Mouse (Mus musculus): ENCODE measurements around the gene Prrx2. TPM values are rescaled to one million over a fixed set of nuclear protein-coding genes. Genes with fewer than 3 reads are reported as not detected.
"Not testable (repeated sequence)": the region's sequence is repeated elsewhere in the genome, so short reads cannot be mapped to it uniquely, and the experiment has no call there.

Prrx2 gene
- polyA plus RNA-seq, 1 experiment from 2014 or later = 15.3 TPM

- 63% methylated on average over 6 of the region's 6 CpGs for WGBS
- peaks cover 20% of the 10 kb centered on the region for H3K4me1 ChIP-seq (ENCODE audit: control insufficient read depth, insufficient read depth, low read length)
- H3K27me3 ChIP-seq (ENCODE audit: control insufficient read depth, insufficient read depth, low read length) = no peaks in the 10 kb centered on the region
- no peak overlapping the region for H3K4me3 ChIP-seq (ENCODE audit: low read length)
- no peaks in the 10 kb centered on the region for H3K9me3 ChIP-seq (ENCODE audit: control insufficient read depth, low read length)
- H3K4me2 ChIP-seq (replicated peaks; ENCODE audit: low read depth, low read length) = no peak overlapping the region
- no peaks in the 10 kb centered on the region for H3K36me3 ChIP-seq (ENCODE audit: control insufficient read depth, insufficient read depth, low read length)
- H3K27ac ChIP-seq (ENCODE audit: low read depth, low read length) = no peak overlapping the region
- no peak overlapping the region for H3K9ac ChIP-seq (ENCODE audit: low read depth, low read length)
- ATAC-seq (ENCODE audit: low FRiP score, low TSS enrichment) = no peak
These were observed 69.5 kb downstream of the Prrx2 start for GRCm38 (mm10) chr2:30904231-30904630.

DNA sequence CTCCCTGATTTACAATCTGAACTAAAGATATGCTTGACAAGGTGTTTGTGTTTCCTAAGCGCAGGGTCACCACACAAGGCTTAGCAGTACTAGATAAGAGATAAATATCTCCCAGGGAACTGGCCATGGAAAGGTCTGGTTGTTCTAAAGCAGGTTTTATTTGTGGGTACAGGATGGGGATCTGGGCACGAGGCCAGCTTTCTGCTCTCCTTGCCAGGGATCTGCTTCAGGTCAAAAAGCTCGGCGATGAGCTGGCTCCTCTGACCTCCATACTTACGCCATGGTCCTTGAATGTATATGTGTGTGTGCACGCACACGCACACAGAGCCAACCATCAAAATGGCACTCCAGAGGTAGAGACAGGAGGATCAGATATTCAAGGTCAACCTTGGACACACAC lies 70.2 kb downstream of the Prrx2 start:
- WGBS = 78% methylated on average over 7 of the region's 7 CpGs
- H3K4me3 ChIP-seq (ENCODE audit: low read length) = no peak overlapping the region
- peaks cover 20% of the 10 kb centered on the region for H3K4me1 ChIP-seq (ENCODE audit: control insufficient read depth, insufficient read depth, low read length)
- ATAC-seq (ENCODE audit: low FRiP score, low TSS enrichment) = no peak
- no peaks in the 10 kb centered on the region for H3K27me3 ChIP-seq (ENCODE audit: control insufficient read depth, insufficient read depth, low read length)
- H3K4me2 ChIP-seq (replicated peaks; ENCODE audit: low read depth, low read length) = no peak overlapping the region
- H3K9me3 ChIP-seq (ENCODE audit: control insufficient read depth, low read length) = no peaks in the 10 kb centered on the region
- H3K36me3 ChIP-seq (ENCODE audit: control insufficient read depth, insufficient read depth, low read length) = no peaks in the 10 kb centered on the region
- H3K9ac ChIP-seq (ENCODE audit: low read depth, low read length) = no peak overlapping the region
- H3K27ac ChIP-seq (ENCODE audit: low read depth, low read length) = no peak overlapping the region

DNA sequence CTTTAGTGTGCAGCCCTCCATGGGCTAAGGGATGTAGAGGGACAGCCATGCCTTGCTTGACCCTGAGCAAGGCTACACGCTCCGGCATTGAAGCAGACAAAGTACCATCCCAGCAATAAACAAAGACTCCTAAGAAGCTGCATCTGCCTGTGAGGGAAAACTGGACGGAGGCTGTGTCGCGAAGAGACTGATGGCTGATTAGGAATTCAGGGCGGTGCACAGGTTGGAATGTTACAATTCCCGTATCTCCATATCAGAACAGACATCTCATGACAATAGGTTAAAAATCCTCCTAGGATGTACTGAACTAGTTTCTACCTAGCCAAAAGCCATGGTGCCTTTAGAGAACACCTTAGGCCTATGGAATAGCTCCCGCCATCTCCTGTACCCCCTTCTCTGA lies 71.1 kb downstream of the Prrx2 start:
- H3K27me3 ChIP-seq (ENCODE audit: control insufficient read depth, insufficient read depth, low read length) = no peaks in the 10 kb centered on the region
- no peak overlapping the region for H3K4me2 ChIP-seq (replicated peaks; ENCODE audit: low read depth, low read length)
- H3K27ac ChIP-seq (ENCODE audit: low read depth, low read length) = no peak overlapping the region
- no peak overlapping the region for H3K9ac ChIP-seq (ENCODE audit: low read depth, low read length)
- peaks cover 20% of the 10 kb centered on the region for H3K4me1 ChIP-seq (ENCODE audit: control insufficient read depth, insufficient read depth, low read length)
- ATAC-seq (ENCODE audit: low FRiP score, low TSS enrichment) = no peak
- no peaks in the 10 kb centered on the region for H3K36me3 ChIP-seq (ENCODE audit: control insufficient read depth, insufficient read depth, low read length)
- H3K9me3 ChIP-seq (ENCODE audit: control insufficient read depth, low read length) = no peaks in the 10 kb centered on the region
- whole genome bisulfite sequencing = 87% methylated on average over 8 of the region's 8 CpGs
- no peak overlapping the region for H3K4me3 ChIP-seq (ENCODE audit: low read length)

DNA sequence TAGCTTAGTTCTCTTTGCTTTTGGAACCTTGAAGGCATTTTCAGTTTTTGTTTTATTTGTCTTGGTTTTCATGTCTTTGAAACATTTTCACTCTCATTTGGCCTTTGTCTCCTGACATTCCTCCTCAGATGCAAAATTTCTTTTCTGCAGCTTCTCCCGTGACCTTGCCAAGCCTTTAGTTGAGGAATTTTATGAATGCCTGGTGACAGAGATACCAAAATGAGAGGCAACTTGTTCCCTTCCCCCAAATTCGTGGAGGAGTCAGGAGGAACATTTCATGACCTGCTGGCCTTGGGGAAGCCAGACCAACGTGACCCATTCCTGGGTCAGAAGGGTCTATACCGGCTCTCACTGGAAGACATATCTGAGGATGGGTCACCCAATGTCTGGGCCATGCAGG lies 71.9 kb downstream of the Prrx2 start:
- Histone ChIP-seq H3K4me3 (ENCODE audit: low read length) (no peak overlapping the region), H3K27ac (ENCODE audit: low read depth, low read length) (no peak overlapping the region), H3K9ac (ENCODE audit: low read depth, low read length) (no peak overlapping the region), H3K4me1 (ENCODE audit: control insufficient read depth, insufficient read depth, low read length) (peaks cover 16% of the 10 kb centered on the region), H3K4me2 (replicated peaks; ENCODE audit: low read depth, low read length) (no peak overlapping the region), H3K9me3 (ENCODE audit: control insufficient read depth, low read length) (no peaks in the 10 kb centered on the region), H3K36me3 (ENCODE audit: control insufficient read depth, insufficient read depth, low read length) (no peaks in the 10 kb centered on the region), H3K27me3 (ENCODE audit: control insufficient read depth, insufficient read depth, low read length) (no peaks in the 10 kb centered on the region)
- WGBS = 60% methylated on average over 4 of the region's 4 CpGs
- no peak for ATAC-seq (ENCODE audit: low FRiP score, low TSS enrichment)

DNA sequence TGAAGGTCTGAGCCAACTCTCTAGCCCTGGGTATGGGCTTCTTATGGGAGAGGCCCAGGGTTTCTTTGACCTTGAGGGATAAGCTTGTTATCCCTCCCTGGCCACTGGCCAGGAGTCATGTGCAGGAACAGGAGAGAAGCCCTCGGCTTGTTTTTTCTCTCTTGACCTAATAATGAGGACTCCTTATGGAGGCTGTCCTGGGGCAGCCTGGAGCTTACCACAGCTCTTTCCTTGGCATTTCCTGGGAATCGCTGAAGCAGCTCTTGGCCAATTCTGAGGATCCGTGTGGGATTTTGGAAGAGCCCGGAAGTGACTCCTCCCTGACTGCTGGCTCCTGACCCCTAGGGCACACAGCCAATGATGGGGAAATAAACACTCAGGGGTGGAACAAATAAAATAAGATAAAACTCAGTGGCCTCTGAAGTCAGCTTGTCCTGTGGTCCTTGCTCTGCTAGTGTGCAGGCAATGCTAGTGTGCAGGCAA lies 77.6 kb downstream of the Prrx2 start:
- H3K27me3 ChIP-seq (ENCODE audit: control insufficient read depth, insufficient read depth, low read length) = no peaks in the 10 kb centered on the region
- H3K4me1 ChIP-seq (ENCODE audit: control insufficient read depth, insufficient read depth, low read length) = 0 out of 2 replicates have a peak, but pooled peaks cover 3% of the 10 kb centered on the region
- H3K4me3 ChIP-seq (ENCODE audit: low read length) = no peak overlapping the region
- no peak overlapping the region for H3K4me2 ChIP-seq (replicated peaks; ENCODE audit: low read depth, low read length)
- no peak for ATAC-seq (ENCODE audit: low FRiP score, low TSS enrichment)
- no peak overlapping the region for H3K9ac ChIP-seq (ENCODE audit: low read depth, low read length)
- no peaks in the 10 kb centered on the region for H3K9me3 ChIP-seq (ENCODE audit: control insufficient read depth, low read length)
- H3K27ac ChIP-seq (ENCODE audit: low read depth, low read length) = no peak overlapping the region
- WGBS = 22% methylated on average over 4 of the region's 4 CpGs
- no peaks in the 10 kb centered on the region for H3K36me3 ChIP-seq (ENCODE audit: control insufficient read depth, insufficient read depth, low read length)

GRCm38 (mm10) chr2:30913022-30913421 lies 78.2 kb downstream of the Prrx2 start:
- no peak overlapping the region for H3K9ac ChIP-seq (ENCODE audit: low read depth, low read length)
- no peak overlapping the region for H3K4me2 ChIP-seq (replicated peaks; ENCODE audit: low read depth, low read length)
- H3K9me3 ChIP-seq (ENCODE audit: control insufficient read depth, low read length) = no peaks in the 10 kb centered on the region
- WGBS = 81% methylated on average over 8 of the region's 8 CpGs
- H3K36me3 ChIP-seq (ENCODE audit: control insufficient read depth, insufficient read depth, low read length) = no peaks in the 10 kb centered on the region
- ATAC-seq (ENCODE audit: low FRiP score, low TSS enrichment) = no peak
- H3K27ac ChIP-seq (ENCODE audit: low read depth, low read length) = no peak overlapping the region
- no peak overlapping the region for H3K4me3 ChIP-seq (ENCODE audit: low read length)
- no peaks in the 10 kb centered on the region for H3K27me3 ChIP-seq (ENCODE audit: control insufficient read depth, insufficient read depth, low read length)
- H3K4me1 ChIP-seq (ENCODE audit: control insufficient read depth, insufficient read depth, low read length) = 0 out of 2 replicates have a peak, but pooled peaks cover 3% of the 10 kb centered on the region

GRCm38 (mm10) chr2:30914836-30915235 lies 80.1 kb downstream of the Prrx2 start:
- Histone ChIP-seq H3K9ac (ENCODE audit: low read depth, low read length) (no peak overlapping the region), H3K4me1 (ENCODE audit: control insufficient read depth, insufficient read depth, low read length) (0 out of 2 replicates have a peak, but pooled peaks cover 3% of the 10 kb centered on the region), H3K4me3 (ENCODE audit: low read length) (no peak overlapping the region), H3K4me2 (replicated peaks; ENCODE audit: low read depth, low read length) (no peak overlapping the region), H3K9me3 (ENCODE audit: control insufficient read depth, low read length) (no peaks in the 10 kb centered on the region), H3K27ac (ENCODE audit: low read depth, low read length) (no peak overlapping the region), H3K36me3 (ENCODE audit: control insufficient read depth, insufficient read depth, low read length) (no peaks in the 10 kb centered on the region), H3K27me3 (ENCODE audit: control insufficient read depth, insufficient read depth, low read length) (no peaks in the 10 kb centered on the region)
- WGBS = 53% methylated on average over 3 of the region's 3 CpGs
- no peak for ATAC-seq (ENCODE audit: low FRiP score, low TSS enrichment)

DNA sequence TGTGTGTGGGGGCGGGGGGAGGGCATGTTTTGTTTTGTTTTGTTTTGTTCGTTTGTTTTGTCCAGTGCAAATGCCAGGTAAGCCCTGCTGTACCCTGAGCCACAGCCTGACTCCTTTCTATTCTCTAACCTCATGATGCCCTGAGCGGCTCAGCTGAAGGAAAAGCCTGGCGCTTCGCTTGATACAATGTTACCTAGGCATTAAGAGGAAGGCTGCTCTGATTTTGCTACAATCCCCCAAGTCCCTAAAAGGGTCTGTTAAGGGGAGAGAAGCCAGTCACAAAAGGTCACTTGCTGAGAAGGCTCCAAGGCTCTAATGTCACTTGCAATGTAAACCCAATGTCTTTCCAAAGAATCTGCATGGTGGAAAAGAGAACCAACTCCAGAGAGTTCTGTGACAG lies 80.6 kb downstream of the Prrx2 start:
- no peak overlapping the region for H3K27ac ChIP-seq (ENCODE audit: low read depth, low read length)
- 0 out of 2 replicates have a peak, but pooled peaks cover 3% of the 10 kb centered on the region for H3K4me1 ChIP-seq (ENCODE audit: control insufficient read depth, insufficient read depth, low read length)
- H3K4me3 ChIP-seq (ENCODE audit: low read length) = no peak overlapping the region
- 85% methylated on average over 5 of the region's 5 CpGs for WGBS
- H3K4me2 ChIP-seq (replicated peaks; ENCODE audit: low read depth, low read length) = no peak overlapping the region
- no peak for ATAC-seq (ENCODE audit: low FRiP score, low TSS enrichment)
- no peaks in the 10 kb centered on the region for H3K36me3 ChIP-seq (ENCODE audit: control insufficient read depth, insufficient read depth, low read length)
- no peak overlapping the region for H3K9ac ChIP-seq (ENCODE audit: low read depth, low read length)
- no peaks in the 10 kb centered on the region for H3K9me3 ChIP-seq (ENCODE audit: control insufficient read depth, low read length)
- no peaks in the 10 kb centered on the region for H3K27me3 ChIP-seq (ENCODE audit: control insufficient read depth, insufficient read depth, low read length)

DNA sequence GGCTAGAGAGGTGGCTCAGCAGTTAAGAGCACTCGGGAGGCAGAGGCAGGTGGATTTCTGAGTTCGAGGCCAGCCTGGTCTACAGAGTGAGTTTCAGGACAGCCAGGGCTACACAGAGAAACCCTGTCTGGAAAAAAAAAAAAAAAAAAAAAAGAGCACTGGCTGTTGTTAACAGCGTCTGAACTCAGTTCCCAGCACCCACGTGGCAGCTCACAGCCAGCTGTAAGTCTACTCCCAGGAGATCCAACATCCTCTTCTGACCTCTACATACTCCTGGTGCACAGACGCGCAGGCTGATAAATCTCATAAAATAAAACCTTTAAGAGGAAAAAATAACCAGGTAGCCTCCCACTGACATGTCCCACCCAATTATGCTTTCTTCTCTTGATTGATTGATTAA lies 81.2 kb downstream of the Prrx2 start:
- not testable (repeated sequence) for H3K27me3 ChIP-seq (ENCODE audit: control insufficient read depth, insufficient read depth, low read length)

More for the DNA sequence above, 81.2 kb downstream of the Prrx2 start:
- H3K9ac ChIP-seq (ENCODE audit: low read depth, low read length); H3K27ac ChIP-seq (ENCODE audit: low read depth, low read length); ATAC-seq (ENCODE audit: low FRiP score, low TSS enrichment); H3K4me2 ChIP-seq (replicated peaks; ENCODE audit: low read depth, low read length); H3K4me3 ChIP-seq (ENCODE audit: low read length); H3K36me3 ChIP-seq (ENCODE audit: control insufficient read depth, insufficient read depth, low read length); H3K4me1 ChIP-seq (ENCODE audit: control insufficient read depth, insufficient read depth, low read length); H3K9me3 ChIP-seq (ENCODE audit: control insufficient read depth, low read length): not testable (repeated sequence)
- WGBS = 73% methylated on average over 6 of the region's 6 CpGs

All from kidney, embryonic 14.5 days (tissue).